Mouse (Mus musculus) macrophage (primary cell): ENCODE results near the gene Vps35. TPM values are rescaled to one million over a fixed set of nuclear protein-coding genes. Genes with fewer than 3 reads are reported as not detected.
A peak's percentile ranks its signal among the peaks of the same experiment; 100 is the strongest.

Source experiments
- H3K27ac ChIP-seq: fragments of 350-480 bp; formaldehyde crosslinking; 2 replicates; pipeline ENCODE4 v1.9.0; 2021
- H3K36me3 ChIP-seq: fragments of 350-480 bp; formaldehyde crosslinking; 2 replicates; pipeline ENCODE4 v1.9.0; 2021; ENCODE audit errors: inconsistent target
- H3K4me3 ChIP-seq: fragments of 350-480 bp; formaldehyde crosslinking; 2 replicates; pipeline ENCODE4 v1.9.0; 2021; ENCODE audit errors: inconsistent target
- H3K79me2 ChIP-seq: fragments of 350-480 bp; formaldehyde crosslinking; 2 replicates; pipeline ENCODE4 v1.9.0; 2021; ENCODE audit errors: inconsistent target
- WGBS: methylation state at CpG from one replicate; pipeline ENCODE4 v1.1.7; 2026; ENCODE audit warnings: inconsistent platforms; ENCODE audit not compliant: missing documents; 5-methylcytosine and 5-hydroxymethylcytosine counted together
- polyA plus RNA-seq: library from polyadenylated mRNA; stranded (reverse); fragments of 250-400 nt; gene quantifications from 3 replicates; pipeline ENCODE4 v1.2.4, GENCODE M21; 2018; ENCODE audit warnings: inconsistent platforms
- total RNA-seq, 78 experiments: library from RNA; depleted of rRNA; stranded (reverse); fragments of 250-400 nt; gene quantifications; 1 replicate in 9 of 78; 2 replicates in 24 of 78; 3 replicates in 43 of 78; 4 replicates in 2 of 78; pipeline ENCODE4 v1.2.4; 2018; ENCODE audit warnings: inconsistent platforms in 56 of 78

The Vps35 gene
- total RNA-seq (2018; cell fraction: chromatin; rRNA removed), result 100 to 1,000 TPM in 25 of 26 experiments, 10 to 100 TPM in 1; 88.6 to 234 (median 143) TPM
- total RNA-seq (2018; cell fraction: cytosol; rRNA removed), result 100 to 1,000 TPM; 128 to 189 (median 158) TPM
- total RNA-seq (2018; cell fraction: nucleus; rRNA removed), result 100 to 1,000 TPM in 25 of 26 experiments, 10 to 100 TPM in 1; 99.9 to 192 (median 134) TPM
- 167 to 195 TPM (median 180 TPM) in 3 replicates for polyA plus RNA-seq

DNA sequence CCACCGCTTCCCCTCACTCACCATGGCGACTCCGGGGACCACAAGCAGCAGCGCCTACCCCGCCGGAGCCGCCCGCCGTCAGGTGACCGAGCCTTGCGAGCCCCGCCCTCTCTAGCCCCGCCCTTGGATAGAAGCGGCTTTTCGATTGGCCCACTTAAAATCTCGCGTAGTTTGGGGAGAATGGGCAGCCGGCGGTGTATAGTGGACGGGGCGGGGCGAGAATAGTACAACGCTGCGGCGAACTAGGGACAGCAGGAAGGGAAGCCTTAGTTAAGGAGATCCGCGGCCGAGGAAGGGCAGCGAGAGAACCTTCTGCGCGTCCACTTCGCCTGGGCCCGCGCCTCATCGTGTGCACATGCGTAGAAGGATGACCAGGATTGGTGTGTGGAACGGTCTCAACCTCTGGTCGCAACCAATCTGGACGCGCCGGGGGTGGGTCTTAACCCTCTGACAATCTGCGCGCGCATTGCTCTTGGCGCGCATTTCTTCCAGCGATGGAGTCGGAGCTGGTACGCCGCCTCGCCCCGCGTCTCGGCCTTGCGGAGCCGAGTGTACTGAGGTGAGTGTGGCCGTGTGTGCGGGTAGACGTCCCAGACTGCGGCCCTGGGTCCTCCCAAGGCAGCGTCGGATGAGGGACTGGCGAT, at the start of gene Vps35, which contains the start of gene Orc6:
Vps35 (minus strand) TSS at position 369 of the 644 bp plus-strand sequence.
Orc6 (plus strand) TSS at position 199 of the 644 bp plus-strand sequence.
- H3K36me3 ChIP-seq, result peaks cover 15% of the 10 kb centered on the region
- H3K4me3 ChIP-seq, result peak within 1 kb of the TSS; percentile 98
- under 1% methylated on average over 54 of the region's 63 CpGs for WGBS
- peak within 1 kb of the TSS; percentile 97 for H3K27ac ChIP-seq
- H3K79me2 ChIP-seq, result peaks cover 88% of the 10 kb centered on the region

- Histone ChIP-seq H3K79me2 (no peaks in the 10 kb centered on the region), H3K27ac (no peak overlapping the region), H3K4me3 (no peak overlapping the region), H3K36me3 (no peaks in the 10 kb centered on the region)
- WGBS, result 92% methylated on average over 5 of the region's 5 CpGs
Measured at GRCm38 (mm10) chr8:85339871-85340573, 40.4 kb upstream of the Vps35 start.

GRCm38 (mm10) chr8:85337681-85338080, 38.1 kb upstream of the Vps35 start:
- no peaks in the 10 kb centered on the region for H3K36me3 ChIP-seq

DNA sequence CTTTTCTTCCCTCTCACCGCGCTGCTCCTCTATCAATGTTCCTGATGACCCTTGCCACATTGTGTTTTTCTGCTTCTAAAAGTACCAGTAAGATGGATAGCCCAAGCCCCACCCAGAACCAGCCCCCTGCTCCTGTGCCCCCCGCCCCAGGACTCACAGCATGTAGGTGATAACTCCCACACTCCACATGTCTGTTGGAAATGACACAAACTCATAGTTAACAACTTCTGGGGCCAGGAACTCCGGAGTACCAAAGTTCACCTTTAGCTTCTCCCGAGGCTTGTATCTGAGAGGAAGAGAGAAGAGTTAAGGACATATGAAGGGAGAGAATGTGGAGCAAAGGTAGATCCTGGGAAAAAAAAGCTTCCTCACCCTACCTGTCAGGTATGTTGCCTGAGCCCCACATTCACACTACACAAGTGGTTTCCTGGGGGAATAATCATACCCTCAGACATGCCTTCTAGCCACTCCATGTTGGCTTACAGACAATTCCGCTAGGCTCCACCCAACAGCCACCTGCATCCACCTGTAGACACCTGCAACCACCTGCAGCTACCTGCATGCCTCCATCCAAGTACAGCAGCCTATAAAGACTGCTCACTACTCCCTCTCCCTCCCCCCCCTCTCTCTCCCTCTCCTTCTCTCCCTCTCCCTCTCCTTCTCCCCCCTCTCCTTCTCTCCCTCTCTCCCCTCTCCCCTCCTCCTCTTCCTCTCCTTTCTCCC, 36.8 kb upstream of the Vps35 start:
- no peaks in the 10 kb centered on the region for H3K79me2 ChIP-seq
- 85% methylated on average over 4 of the region's 6 CpGs for WGBS
- H3K36me3 ChIP-seq, result no peaks in the 10 kb centered on the region
- no peak overlapping the region for H3K27ac ChIP-seq
- no peak overlapping the region for H3K4me3 ChIP-seq

More at GRCm38 (mm10) chr8:85337681-85338080, 38.1 kb upstream of the Vps35 start:
- WGBS, result 88% methylated on average over 4 of the region's 4 CpGs
- Histone ChIP-seq H3K79me2 (no peaks in the 10 kb centered on the region), H3K27ac (no peak overlapping the region), H3K4me3 (no peak overlapping the region)

GRCm38 (mm10) chr8:85335105-85335504, 35.5 kb upstream of the Vps35 start:
- Histone ChIP-seq H3K79me2 (no peaks in the 10 kb centered on the region), H3K36me3 (no peaks in the 10 kb centered on the region), H3K4me3 (no peak overlapping the region), H3K27ac (no peak overlapping the region)

- Histone ChIP-seq H3K27ac (no peak overlapping the region), H3K4me3 (no peak overlapping the region), H3K36me3 (no peaks in the 10 kb centered on the region), H3K79me2 (no peaks in the 10 kb centered on the region)
- WGBS, result 67% methylated on average over 1 of the region's 1 CpGs
Measured at GRCm38 (mm10) chr8:85329506-85329905, 29.9 kb upstream of the Vps35 start.

GRCm38 (mm10) chr8:85327036-85327435, 27.4 kb upstream of the Vps35 start:
- WGBS, result 89% methylated on average over 9 of the region's 9 CpGs
- H3K36me3 ChIP-seq, result no peaks in the 10 kb centered on the region
- no peaks in the 10 kb centered on the region for H3K79me2 ChIP-seq
- no peak overlapping the region for H3K4me3 ChIP-seq
- no peak overlapping the region for H3K27ac ChIP-seq

DNA sequence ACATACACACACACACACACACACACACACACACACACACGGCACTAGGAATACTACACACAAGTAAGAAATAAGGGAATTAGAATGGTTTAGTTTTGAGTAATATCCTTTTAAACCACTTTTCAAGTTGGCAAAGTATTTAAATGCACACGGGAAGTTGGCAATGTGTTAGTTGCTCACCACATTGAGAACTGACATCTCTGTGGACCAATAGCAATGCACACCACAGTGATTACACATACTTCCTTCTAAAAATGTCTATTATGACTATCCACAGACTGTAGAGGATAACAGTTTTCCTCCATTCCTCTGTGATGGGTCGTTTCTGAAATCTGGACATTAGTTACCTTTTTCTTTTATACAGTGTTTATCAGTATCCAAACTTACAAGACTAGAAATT, 23.5 kb upstream of the Vps35 start:
- H3K27ac ChIP-seq, result no peak overlapping the region
- no peaks in the 10 kb centered on the region for H3K79me2 ChIP-seq
- no peak overlapping the region for H3K4me3 ChIP-seq
- no peaks in the 10 kb centered on the region for H3K36me3 ChIP-seq
- 44% methylated on average over 3 of the region's 3 CpGs for WGBS

GRCm38 (mm10) chr8:85321981-85322380, 22.4 kb upstream of the Vps35 start:
- Histone ChIP-seq H3K4me3 (no peak overlapping the region), H3K27ac (no peak overlapping the region), H3K36me3 (no peaks in the 10 kb centered on the region), H3K79me2 (no peaks in the 10 kb centered on the region)
- 97% methylated on average over 13 of the region's 15 CpGs for WGBS

- H3K4me3 ChIP-seq, result no peak overlapping the region
- no peaks in the 10 kb centered on the region for H3K79me2 ChIP-seq
- H3K27ac ChIP-seq, result no peak overlapping the region
- WGBS, result 95% methylated on average over 4 of the region's 4 CpGs
- no peaks in the 10 kb centered on the region for H3K36me3 ChIP-seq
Measured at GRCm38 (mm10) chr8:85318534-85318933, 18.9 kb upstream of the Vps35 start.

- Histone ChIP-seq H3K36me3 (no peaks in the 10 kb centered on the region; the same call in 1 of the 2 replicates), H3K79me2 (no peaks in the 10 kb centered on the region), H3K27ac (no peak overlapping the region), H3K4me3 (no peak overlapping the region)
- WGBS, result 90% methylated on average over 3 of the region's 3 CpGs
Measured at GRCm38 (mm10) chr8:85313036-85313435, 13.4 kb upstream of the Vps35 start.

DNA sequence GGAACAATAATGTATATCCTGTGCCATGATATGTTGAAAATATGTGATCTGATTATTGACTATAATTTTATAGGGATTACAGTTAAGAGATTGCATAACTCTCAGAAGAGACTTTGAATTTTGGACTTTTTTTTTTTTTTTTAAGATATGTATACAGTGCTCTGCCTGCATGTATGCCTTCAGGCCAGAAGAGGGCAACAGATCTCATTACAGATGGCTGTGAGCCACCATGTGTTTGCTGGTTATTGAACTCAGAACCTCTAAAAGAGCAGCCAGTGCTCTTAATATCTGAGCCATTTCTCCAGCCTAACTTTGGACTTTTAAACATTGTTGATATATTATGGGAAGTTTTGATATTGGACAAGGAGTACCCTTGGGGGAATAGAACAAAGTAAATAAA, 12.1 kb upstream of the Vps35 start:
- Histone ChIP-seq H3K4me3 (no peak overlapping the region), H3K36me3 (peaks cover 13% of the 10 kb centered on the region; the same call in 1 of the 2 replicates), H3K79me2 (no peaks in the 10 kb centered on the region), H3K27ac (no peak overlapping the region)

- Histone ChIP-seq H3K79me2 (peaks cover 2% of the 10 kb centered on the region), H3K27ac (no peak overlapping the region), H3K36me3 (peaks cover 27% of the 10 kb centered on the region), H3K4me3 (no peak overlapping the region)
- 84% methylated on average over 2 of the region's 2 CpGs for WGBS
Measured at GRCm38 (mm10) chr8:85308564-85308963, 9.0 kb upstream of the Vps35 start.

DNA sequence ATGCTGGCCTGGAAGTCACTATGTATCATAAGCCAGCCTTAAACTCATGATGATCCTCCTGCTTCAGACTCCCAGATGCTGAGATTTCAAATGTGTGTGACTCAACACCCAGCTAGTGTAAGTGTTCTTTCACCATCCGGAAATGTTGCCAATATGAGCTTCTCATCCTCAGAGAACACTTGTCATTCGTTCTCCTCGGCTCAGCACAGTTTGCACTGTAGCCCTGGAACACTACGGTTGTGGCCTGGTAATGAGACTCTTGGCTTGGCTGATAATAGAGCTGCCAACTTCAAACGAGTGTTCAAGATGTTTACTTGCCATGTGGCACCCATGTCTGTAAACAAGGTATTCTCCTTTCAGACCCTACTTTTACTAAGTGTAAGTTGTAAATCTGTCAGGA, 3.9 kb upstream of the Vps35 start:
- Histone ChIP-seq H3K4me3 (no peak overlapping the region), H3K36me3 (peaks cover 34% of the 10 kb centered on the region), H3K79me2 (peaks cover 48% of the 10 kb centered on the region), H3K27ac (no peak overlapping the region)
- WGBS, result 98% methylated on average over 5 of the region's 5 CpGs
